9 mouse cellular contexts compared by ENCODE assay signal in genomic region chr16:6480411-6480728, GRCm38 (mm10).
DNase-seq lines count a peak whose midpoint lies in the region; ATAC-seq and TF ChIP-seq lines count a peak whose summit lies in the region.
"Had no signal": no experiment of that assay in that cellular context is flagged by ENCODE, and none has a peak within 500 bp of the region (broad histone marks: within the 10 kb centered on the region; RNA-seq: fewer than 3 reads in every experiment).

No protein-coding gene starts in this region.

- H3K9ac ChIP-seq in kidney, postnatal 0 days (ENCODE audit: low read depth, low read length): no peak overlapping the region
- H3K9ac ChIP-seq in liver, postnatal 0 days (replicated peaks): no peak overlapping the region
- H3K9ac ChIP-seq: neural tube, embryonic 12.5 days had no signal

- WGBS in kidney, postnatal 0 days: 10% methylated on average over 5 of the region's 5 CpGs
- 8% methylated on average over 5 of the region's 5 CpGs for whole genome bisulfite sequencing in liver, postnatal 0 days (ENCODE audit: insufficient replicate concordance)

- H3K9me3 ChIP-seq in kidney, postnatal 0 days (replicated peaks; ENCODE audit: low read length): no peaks in the 10 kb centered on the region
- H3K9me3 ChIP-seq in liver, postnatal 0 days (ENCODE audit: low read length): no peaks in the 10 kb centered on the region
- H3K9me3 ChIP-seq: neural tube, embryonic 12.5 days had no signal

- no peak overlapping the region for H3K4me2 ChIP-seq in kidney, postnatal 0 days (ENCODE audit: low read length)
- no peak overlapping the region for H3K4me2 ChIP-seq in liver, postnatal 0 days (ENCODE audit: low read depth, low read length)
- H3K4me2 ChIP-seq: neural tube, embryonic 12.5 days had no signal

- no peak for ATAC-seq in kidney, postnatal 0 days (replicated peaks; ENCODE audit: low FRiP score, low read depth)
- ATAC-seq in liver, postnatal 0 days: no peak
- ATAC-seq in erythroblast, adult 5-6 weeks (replicated peaks; ENCODE audit: low FRiP score, poor library complexity, severe bottlenecking): no peak

- TF ChIP-seq EP300 in liver, postnatal 0 days (IDR thresholded peaks at IDR 0.05; ENCODE audit: low read depth): no peak

- TF ChIP-seq CTCF in kidney, postnatal 0 days (IDR thresholded peaks at IDR 0.05; ENCODE audit: low read depth): peak; percentile 81
- peak; percentile 71 for TF ChIP-seq CTCF in liver, postnatal 0 days (IDR thresholded peaks at IDR 0.05; ENCODE audit: low read depth)

- H3K4me3 ChIP-seq in kidney, postnatal 0 days (replicated peaks; ENCODE audit: low read depth, low read length): no peak overlapping the region
- no peak overlapping the region for H3K4me3 ChIP-seq in liver, postnatal 0 days (ENCODE audit: low read depth, low read length)
- H3K4me3 ChIP-seq: neural tube, embryonic 12.5 days had no signal

- no peaks in the 10 kb centered on the region for H3K27me3 ChIP-seq in kidney, postnatal 0 days (ENCODE audit: insufficient read depth, low read length)
- no peaks in the 10 kb centered on the region for H3K27me3 ChIP-seq in liver, postnatal 0 days (ENCODE audit: insufficient read depth, low read length)
- H3K27me3 ChIP-seq: neural tube, embryonic 12.5 days had no signal

- no peaks in the 10 kb centered on the region for H3K4me1 ChIP-seq in kidney, postnatal 0 days (replicated peaks; ENCODE audit: insufficient read depth, low read length)
- no peaks in the 10 kb centered on the region for H3K4me1 ChIP-seq in liver, postnatal 0 days (ENCODE audit: insufficient read depth)

- no peak overlapping the region for H3K27ac ChIP-seq in kidney, postnatal 0 days
- no peak overlapping the region for H3K27ac ChIP-seq in liver, postnatal 0 days (ENCODE audit: low read depth)
- H3K27ac ChIP-seq: neural tube, embryonic 12.5 days had no signal

- DNase-seq in ovary, postnatal 10 days (ENCODE audit: low spot score): peak; percentile 21
- DNase-seq in ovary, adult 18-20 months (ENCODE audit: low spot score): no peak
- DNase-seq in adrenal gland, postnatal 10 days: peak; percentile 78
- DNase-seq in embryo, embryonic 9.5 days (ENCODE audit: extremely low spot score): peak; percentile 61
- peak; percentile 55 for DNase-seq in kidney, postnatal 0 days (ENCODE audit: low spot score)
- peak; percentile 52 for DNase-seq in liver, postnatal 0 days
- DNase-seq in right cerebral cortex, adult 2 months (ENCODE audit: low spot score in 2 of 2): peak; percentile 89 to 91

- H3K36me3 ChIP-seq in kidney, postnatal 0 days (ENCODE audit: insufficient read depth, low read length): no peaks in the 10 kb centered on the region
- no peaks in the 10 kb centered on the region for H3K36me3 ChIP-seq in liver, postnatal 0 days (replicated peaks; ENCODE audit: insufficient read depth, low read length)
- H3K36me3 ChIP-seq: neural tube, embryonic 12.5 days had no signal
